Mouse (Mus musculus) T-helper 1 cell (primary cell): ENCODE results near the gene Gm11563.
"Not testable (repeated sequence)": the region's sequence is repeated elsewhere in the genome, so short reads cannot be mapped to it uniquely, and the experiment has no call there.

Experiments used
- in situ Hi-C: fragments of 300-600 bp; cut with MboI, MseI; formaldehyde crosslinking; loops from one replicate; pipeline ENCODE4 v1.15.1; 2025; ENCODE audit warnings: high pct_unique_total_duplicates

The Gm11563 gene

DNA sequence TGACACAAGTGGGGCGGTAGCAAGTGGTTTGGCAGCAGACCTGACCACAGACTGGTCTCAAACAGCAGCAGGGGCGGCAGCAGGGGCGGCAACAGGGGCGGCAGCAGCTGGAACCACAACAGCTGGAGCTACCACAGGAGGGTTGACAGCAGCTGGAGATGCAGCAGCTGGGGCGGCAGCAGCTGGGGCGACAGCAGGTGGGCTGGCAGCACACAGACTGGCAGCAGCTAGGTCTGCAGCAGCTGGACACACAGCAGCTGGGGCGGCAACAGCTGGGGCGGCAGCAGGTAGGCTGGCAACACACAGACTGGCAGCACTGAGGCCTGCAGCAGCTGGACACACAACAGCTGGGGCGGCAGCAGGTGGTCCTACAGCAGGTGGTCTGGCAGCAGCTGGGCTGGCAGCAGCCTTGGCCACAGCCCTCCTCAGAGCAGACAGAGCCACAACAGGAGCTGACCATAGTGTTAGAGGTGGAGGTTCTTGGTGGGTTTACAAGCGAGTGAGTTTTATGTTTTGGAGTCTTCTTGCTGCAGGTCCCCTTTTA, at the start of gene Gm11563:
TSS of gene Gm11563 (minus strand) at position 494 of the 544 bp plus-strand sequence.
- in situ Hi-C loops: not testable (repeated sequence)

DNA sequence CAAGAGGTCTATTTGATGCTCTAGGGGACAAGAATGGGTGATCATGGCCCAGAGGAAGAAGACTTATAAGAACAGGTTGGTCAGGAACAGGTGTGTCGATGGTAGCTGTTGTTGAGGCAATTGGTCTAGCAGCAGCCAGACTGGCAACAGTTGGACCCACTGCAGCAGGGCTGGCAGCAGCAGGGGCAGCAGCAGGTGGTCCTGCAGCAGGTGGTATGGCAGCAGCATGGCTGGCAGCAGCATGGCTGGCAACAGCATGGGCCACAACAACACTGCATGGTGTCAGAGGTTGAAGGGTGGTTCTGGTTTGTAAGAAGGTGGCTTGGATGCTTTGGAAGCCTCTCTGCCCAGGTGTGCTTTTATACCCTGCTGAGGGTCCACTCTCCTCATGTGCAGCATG, 31.7 kb upstream of the Gm11563 start, which contains the start of gene Gm14190:
TSS of gene Gm14190 (minus strand) at position 278 of the 400 bp plus-strand sequence.
- in situ Hi-C loops: no loop called here

- in situ Hi-C loops: not testable (repeated sequence)
These were observed 26.5 kb upstream of the Gm11563 start for GRCm38 (mm10) chr11:99685235-99685634.

DNA sequence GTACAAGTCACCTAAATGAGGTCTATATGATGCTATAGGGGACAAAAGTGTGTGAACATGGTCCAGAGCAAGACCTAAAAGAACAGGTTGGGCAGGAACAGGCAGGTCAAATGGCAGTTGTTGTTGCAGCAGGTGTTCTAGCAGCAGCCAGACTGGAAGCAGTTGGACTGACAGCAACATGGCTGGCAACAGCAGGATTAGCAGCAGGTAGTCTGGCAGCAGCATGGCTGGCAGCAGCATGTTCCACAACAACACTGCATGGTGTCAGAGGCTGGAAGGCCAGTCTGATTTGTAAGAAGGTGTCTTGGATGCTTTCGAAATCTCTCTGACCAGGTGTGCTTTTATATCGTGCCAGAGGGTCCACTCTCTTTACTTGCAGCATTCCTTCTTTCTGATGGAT, 24.7 kb upstream of the Gm11563 start:
- in situ Hi-C loops: no loop called here

DNA sequence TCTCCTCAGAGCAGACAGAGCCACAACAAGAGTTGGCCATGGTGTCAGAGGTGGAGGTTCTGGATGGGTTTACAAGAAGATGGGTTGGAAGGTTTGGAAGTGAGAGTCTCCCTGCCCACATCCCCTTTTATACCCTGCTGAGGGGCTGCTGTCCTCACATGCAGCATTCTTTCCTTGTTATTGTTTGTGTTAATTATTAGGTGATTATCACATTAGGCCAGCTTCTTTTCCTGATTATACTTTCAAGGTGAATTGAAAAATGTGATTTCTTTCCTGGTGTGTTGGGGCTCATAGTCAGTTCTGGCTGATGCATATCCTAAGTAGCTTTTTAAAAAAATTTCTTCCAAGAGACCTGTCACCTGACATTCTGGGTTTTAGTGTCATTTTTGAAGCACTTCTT, 7.1 kb upstream of the Gm11563 start, which contains the start of gene Krtap4-6:
TSS of gene Krtap4-6 (minus strand) at position 101 of the 400 bp plus-strand sequence.
- in situ Hi-C loops: no loop called here

GRCm38 (mm10) chr11:99662802-99663201, 4.0 kb upstream of the Gm11563 start:
- in situ Hi-C loops: no loop called here

- in situ Hi-C loops: no loop called here
These were observed 496 bp upstream of the Gm11563 start for GRCm38 (mm10) chr11:99659256-99659655.

DNA sequence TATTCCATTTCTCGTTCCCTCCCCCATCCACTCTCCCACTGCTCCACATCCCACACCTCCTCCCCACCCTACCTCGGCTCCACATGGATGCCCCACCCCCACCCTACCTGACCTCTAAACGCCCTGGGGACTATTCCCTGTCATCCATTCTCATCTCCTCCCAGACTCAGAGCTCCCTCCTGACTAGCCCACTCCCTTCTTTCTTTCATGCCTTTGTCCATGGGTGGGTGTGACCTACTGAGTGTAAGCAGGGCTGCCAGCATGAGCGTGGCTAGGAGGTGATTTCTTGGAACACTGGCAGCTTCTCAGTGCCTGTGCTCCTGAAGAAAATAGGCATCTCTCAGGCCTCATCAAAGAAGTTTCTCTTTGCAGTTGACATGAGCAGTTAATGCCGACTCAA, 1.7 kb downstream of the Gm11563 start:
- in situ Hi-C loops: no loop called here

GRCm38 (mm10) chr11:99650136-99650535, 8.6 kb downstream of the Gm11563 start, which contains the start of gene Gm11555:
Gene Gm11555, minus strand, starts transcription at chr11:99650236.
- in situ Hi-C loops: no loop called here

DNA sequence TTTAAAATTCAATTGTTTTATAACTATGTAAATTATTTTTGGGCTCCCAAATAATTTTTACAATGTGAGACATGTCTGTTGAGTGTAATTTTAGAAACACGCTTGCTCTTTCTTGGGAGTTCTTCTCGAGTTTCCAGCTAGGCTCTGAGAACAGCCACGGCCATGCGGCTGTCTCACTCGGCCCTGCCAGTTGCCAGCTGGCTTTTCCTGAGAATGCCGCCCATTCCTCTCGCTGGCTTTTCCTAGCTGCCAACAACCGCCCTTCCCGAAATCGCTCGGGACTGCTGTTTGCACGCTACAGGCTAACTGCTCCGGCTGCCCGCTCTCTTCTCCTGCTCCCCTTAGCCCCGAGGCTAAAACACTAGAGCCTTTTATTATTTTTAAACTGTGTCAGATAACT, 12.3 kb downstream of the Gm11563 start:
- in situ Hi-C loops: no loop called here

DNA sequence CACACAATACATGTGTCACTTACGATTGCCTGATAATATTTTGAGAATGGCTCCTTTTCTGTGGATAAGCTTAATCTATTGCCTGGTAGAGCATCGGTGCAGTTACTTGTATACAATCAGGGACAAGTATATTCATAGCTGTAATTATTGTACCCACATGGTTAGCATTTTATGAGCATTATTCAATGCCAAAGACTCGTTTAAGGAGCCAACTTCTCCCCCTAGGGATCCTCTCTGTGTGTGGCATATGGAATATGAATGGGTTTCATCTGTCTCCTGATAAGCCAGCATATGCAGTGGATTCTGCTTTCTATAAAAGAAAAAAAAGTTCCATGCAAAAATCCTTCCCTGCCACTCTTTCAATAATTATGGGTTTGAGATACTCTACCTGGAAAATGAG, 14.4 kb downstream of the Gm11563 start:
- in situ Hi-C loops: no loop called here

GRCm38 (mm10) chr11:99643635-99644139, 15.1 kb downstream of the Gm11563 start, which contains the start of gene Krtap4-7:
Gene Krtap4-7, minus strand, starts transcription at chr11:99644089.
- in situ Hi-C loops: not testable (repeated sequence)

- in situ Hi-C loops: no loop called here
These were observed 17.8 kb downstream of the Gm11563 start for GRCm38 (mm10) chr11:99640926-99641325.

- in situ Hi-C loops: no loop called here
These were observed 21.7 kb downstream of the Gm11563 start for GRCm38 (mm10) chr11:99637086-99637485.

DNA sequence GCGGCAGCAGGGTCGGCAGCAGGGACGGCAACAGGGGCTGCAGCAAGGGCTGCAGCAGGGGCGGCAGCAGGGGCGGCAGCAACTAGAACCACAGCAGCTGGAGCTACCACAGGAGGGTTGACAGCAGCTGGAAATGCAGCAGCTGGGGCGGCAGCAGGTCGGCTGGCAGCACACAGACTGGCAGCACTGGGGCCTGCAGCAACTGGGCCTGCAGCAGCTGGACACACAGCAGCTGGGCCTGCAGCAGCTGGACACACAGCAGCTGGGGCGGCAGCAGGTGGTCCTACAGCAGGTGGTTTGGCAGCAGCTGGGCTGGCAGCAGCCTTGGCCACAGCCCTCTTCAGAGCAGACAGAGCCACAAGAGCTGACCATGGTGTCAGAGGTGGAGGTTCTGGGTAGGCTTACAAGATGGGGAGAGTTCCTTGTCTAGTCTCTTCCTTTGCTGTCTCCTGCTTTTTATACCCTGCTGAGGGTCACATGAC, 24.1 kb downstream of the Gm11563 start, which contains the start of gene Krtap4-2:
TSS of gene Krtap4-2 (minus strand) at position 432 of the 482 bp plus-strand sequence.
- in situ Hi-C loops: no loop called here

DNA sequence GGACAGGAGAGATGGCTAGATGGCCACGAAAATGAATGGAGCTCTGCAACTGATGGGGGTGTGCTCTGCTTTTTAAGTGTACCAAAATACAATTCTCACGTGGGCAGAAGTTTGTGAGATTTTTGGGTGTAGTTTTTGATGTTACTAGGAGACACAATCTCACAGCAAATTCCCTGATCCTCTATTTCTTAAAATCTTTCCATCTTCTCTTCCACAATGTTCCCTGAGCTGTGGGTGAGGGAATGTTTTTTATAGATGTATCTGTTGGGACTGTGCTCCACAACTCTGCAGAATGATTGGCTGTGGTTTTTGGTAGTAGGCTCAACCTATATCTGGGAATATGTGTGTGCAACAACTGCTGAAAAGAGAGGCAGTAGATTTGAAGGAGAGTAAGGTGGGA, 25.5 kb downstream of the Gm11563 start:
- in situ Hi-C loops: no loop called here

DNA sequence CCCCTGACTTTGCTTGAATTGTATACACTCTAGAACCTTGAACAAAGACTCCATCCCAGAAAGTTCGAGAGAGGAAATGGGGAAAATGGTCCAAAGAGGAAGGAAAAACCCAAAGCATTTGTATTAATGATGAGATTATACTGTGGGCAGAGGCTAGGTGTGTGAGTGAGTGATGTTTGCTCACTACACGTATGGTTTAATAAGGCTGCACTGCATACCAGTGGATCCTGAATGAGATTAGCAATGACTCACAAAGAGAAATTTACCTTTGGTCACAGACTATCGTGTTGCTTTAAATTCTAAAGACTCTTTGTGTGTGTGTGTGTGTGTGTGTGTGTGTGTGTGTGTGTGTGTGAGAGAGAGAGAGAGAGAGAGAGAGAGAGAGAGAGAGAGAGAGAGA, 27.9 kb downstream of the Gm11563 start:
- in situ Hi-C loops: no loop called here

DNA sequence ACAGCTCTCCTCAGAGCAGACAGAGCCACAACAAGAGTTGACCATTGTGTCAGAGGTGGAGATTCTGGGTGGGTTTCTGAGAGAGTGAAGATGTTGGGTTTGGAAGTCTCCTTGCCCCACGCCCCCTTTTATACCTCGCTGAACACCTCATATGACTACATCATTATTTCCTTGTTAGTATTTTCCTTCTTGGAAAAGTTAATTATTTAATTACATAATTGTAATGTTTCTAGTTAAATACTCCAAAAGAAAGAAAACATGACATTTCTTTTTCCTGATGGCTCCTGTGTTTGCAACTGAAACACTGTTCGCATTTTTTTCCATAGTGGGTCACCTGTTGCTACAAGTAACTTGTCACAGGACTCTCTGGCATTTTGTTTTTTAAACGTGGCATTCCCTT, 30.6 kb downstream of the Gm11563 start, which contains the start of gene Krtap4-1:
TSS of gene Krtap4-1 (minus strand) at position 101 of the 400 bp plus-strand sequence.
- in situ Hi-C loops: no loop called here

DNA sequence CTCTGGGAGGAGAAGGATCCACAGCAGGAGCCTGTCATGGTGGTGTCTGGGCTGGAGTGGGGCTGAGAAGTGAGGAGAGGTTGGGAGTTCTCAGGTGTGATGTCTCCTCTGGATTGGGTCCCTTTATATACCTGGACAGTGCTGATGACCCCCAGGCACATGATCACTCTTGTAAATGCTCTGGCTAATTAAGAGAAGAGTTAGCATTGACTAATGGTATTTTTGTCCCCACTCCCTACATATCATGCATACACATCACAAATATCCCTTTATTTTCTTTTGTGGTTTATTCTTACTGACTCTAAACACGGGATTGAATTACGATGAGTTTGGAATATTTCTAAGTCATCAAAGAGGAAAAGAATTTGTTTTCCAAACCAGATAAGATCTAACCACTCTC, 38.4 kb downstream of the Gm11563 start, which contains the start of gene Gm11562:
TSS of gene Gm11562 (minus strand) at position 101 of the 400 bp plus-strand sequence.
- in situ Hi-C loops: no loop called here

DNA sequence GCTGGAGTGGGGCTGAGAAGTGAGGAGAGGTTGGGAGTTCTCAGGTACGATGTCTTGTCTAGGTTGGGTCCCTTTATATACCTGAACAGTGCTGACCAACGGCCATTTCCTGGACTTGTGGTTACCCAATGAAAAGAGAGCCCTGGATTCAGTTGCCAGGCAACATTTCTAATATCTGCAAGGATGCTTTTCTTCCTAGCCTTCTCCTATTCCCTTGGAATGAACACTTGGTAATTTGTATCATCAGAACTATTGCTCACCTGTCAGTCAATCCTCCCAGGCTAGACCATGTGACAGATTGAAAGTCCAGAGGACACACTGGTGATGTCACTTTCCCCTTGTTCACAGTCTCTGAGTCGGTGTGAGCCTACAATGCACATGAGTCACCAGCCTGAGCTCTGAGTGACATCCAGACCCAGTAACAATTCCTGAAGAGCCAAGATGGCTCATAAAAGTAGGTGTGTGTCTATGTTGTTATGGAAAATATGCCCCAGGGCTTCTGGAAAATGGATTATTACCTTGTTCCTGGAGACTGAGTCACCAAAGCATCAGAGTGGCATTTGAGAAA, 43.9 kb downstream of the Gm11563 start, which contains the start of gene Krtap2-4:
TSS of gene Krtap2-4 (minus strand) at position 51 of the 568 bp plus-strand sequence.
- in situ Hi-C loops: no loop called here

DNA sequence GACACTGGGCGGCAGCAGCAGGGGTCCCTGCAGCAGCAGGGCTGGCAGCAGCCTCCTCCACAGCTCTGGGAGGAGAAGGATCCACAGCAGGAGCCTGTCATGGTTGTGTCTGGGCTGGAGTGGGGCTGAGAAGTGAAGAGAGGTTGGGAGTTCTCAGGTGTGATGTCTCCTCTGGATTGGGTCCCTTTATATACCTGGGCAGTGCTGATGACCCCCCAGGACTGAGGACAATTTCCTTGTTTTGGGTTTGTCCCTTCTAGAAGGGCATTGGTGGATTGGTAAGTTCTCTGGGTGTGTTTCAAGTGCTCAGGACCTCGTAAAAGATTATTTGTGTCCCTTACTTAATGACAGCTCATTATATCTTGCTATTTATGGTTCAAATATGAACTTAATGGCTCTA, 48.7 kb downstream of the Gm11563 start, which contains the start of gene Gm11937:
TSS of gene Gm11937 (minus strand) at position 101 of the 400 bp plus-strand sequence.
- in situ Hi-C loops: not testable (repeated sequence)

GRCm38 (mm10) chr11:99609126-99609525, 49.6 kb downstream of the Gm11563 start:
- in situ Hi-C loops: no loop called here
